Mouse (Mus musculus): Measurements from ENCODE around the gene Gli3. TPM values are rescaled to one million over a fixed set of nuclear protein-coding genes. Genes with fewer than 3 reads are reported as not detected.

Gene Gli3
- polyA plus RNA-seq, 1 experiment = 24.7 TPM

GRCm38 (mm10) chr13:15596667-15597066 lies 133.6 kb downstream of the Gli3 start:
- Histone ChIP-seq H3K4me3 (ENCODE audit: low read depth, low read length) (no peak overlapping the region), H3K9ac (ENCODE audit: low read depth, poor library complexity, severe bottlenecking) (no peak overlapping the region), H3K4me1 (ENCODE audit: control insufficient read depth, insufficient read depth, low read length) (no peaks in the 10 kb centered on the region), H3K27ac (ENCODE audit: insufficient read depth, low read length) (no peak overlapping the region), H3K9me3 (replicated peaks; ENCODE audit: control insufficient read depth, insufficient read depth, low read length, poor library complexity, severe bottlenecking) (no peaks in the 10 kb centered on the region), H3K27me3 (ENCODE audit: control insufficient read depth, insufficient read depth, low read length, poor library complexity, severe bottlenecking) (no peaks in the 10 kb centered on the region), H3K36me3 (ENCODE audit: control insufficient read depth, insufficient read depth, low read length, poor library complexity, severe bottlenecking) (no peaks in the 10 kb centered on the region)
- no peak for TF ChIP-seq POLR2A (IDR thresholded peaks at IDR 0.05; ENCODE audit: insufficient read depth, low read length)
- TF ChIP-seq EP300 (IDR thresholded peaks at IDR 0.05; ENCODE audit: insufficient read depth, low read depth, low read length) = no peak
- no peak for TF ChIP-seq CTCF (IDR thresholded peaks at IDR 0.05; ENCODE audit: low read depth, low read length)

GRCm38 (mm10) chr13:15599741-15600140 lies 136.7 kb downstream of the Gli3 start:
- Histone ChIP-seq H3K4me3 (ENCODE audit: low read depth, low read length) (no peak overlapping the region), H3K4me1 (ENCODE audit: control insufficient read depth, insufficient read depth, low read length) (no peaks in the 10 kb centered on the region), H3K36me3 (ENCODE audit: control insufficient read depth, insufficient read depth, low read length, poor library complexity, severe bottlenecking) (no peaks in the 10 kb centered on the region)

GRCm38 (mm10) chr13:15602161-15602560 lies 139.1 kb downstream of the Gli3 start:
- Histone ChIP-seq H3K36me3 (ENCODE audit: control insufficient read depth, insufficient read depth, low read length, poor library complexity, severe bottlenecking) (no peaks in the 10 kb centered on the region), H3K4me1 (ENCODE audit: control insufficient read depth, insufficient read depth, low read length) (no peaks in the 10 kb centered on the region), H3K9ac (ENCODE audit: low read depth, poor library complexity, severe bottlenecking) (no peak overlapping the region)

More at GRCm38 (mm10) chr13:15599741-15600140, 136.7 kb downstream of the Gli3 start:
- TF ChIP-seq POLR2A (IDR thresholded peaks at IDR 0.05; ENCODE audit: insufficient read depth, low read length) = no peak
- no peaks in the 10 kb centered on the region for H3K9me3 ChIP-seq (replicated peaks; ENCODE audit: control insufficient read depth, insufficient read depth, low read length, poor library complexity, severe bottlenecking)
- H3K27ac ChIP-seq (ENCODE audit: insufficient read depth, low read length) = no peak overlapping the region
- no peaks in the 10 kb centered on the region for H3K27me3 ChIP-seq (ENCODE audit: control insufficient read depth, insufficient read depth, low read length, poor library complexity, severe bottlenecking)
- H3K9ac ChIP-seq (ENCODE audit: low read depth, poor library complexity, severe bottlenecking) = no peak overlapping the region

GRCm38 (mm10) chr13:15602677-15603221 lies 139.7 kb downstream of the Gli3 start:
- Histone ChIP-seq H3K9ac (ENCODE audit: low read depth, poor library complexity, severe bottlenecking) (no peak overlapping the region), H3K27me3 (ENCODE audit: control insufficient read depth, insufficient read depth, low read length, poor library complexity, severe bottlenecking) (no peaks in the 10 kb centered on the region), H3K27ac (ENCODE audit: insufficient read depth, low read length) (no peak overlapping the region), H3K4me1 (ENCODE audit: control insufficient read depth, insufficient read depth, low read length) (no peaks in the 10 kb centered on the region), H3K4me3 (ENCODE audit: low read depth, low read length) (no peak overlapping the region), H3K36me3 (ENCODE audit: control insufficient read depth, insufficient read depth, low read length, poor library complexity, severe bottlenecking) (no peaks in the 10 kb centered on the region), H3K9me3 (replicated peaks; ENCODE audit: control insufficient read depth, insufficient read depth, low read length, poor library complexity, severe bottlenecking) (no peaks in the 10 kb centered on the region)
- TF ChIP-seq CTCF (IDR thresholded peaks at IDR 0.05; ENCODE audit: low read depth, low read length) = no peak
- TF ChIP-seq POLR2A (IDR thresholded peaks at IDR 0.05; ENCODE audit: insufficient read depth, low read length) = no peak
- no peak for TF ChIP-seq EP300 (IDR thresholded peaks at IDR 0.05; ENCODE audit: insufficient read depth, low read depth, low read length)

More at GRCm38 (mm10) chr13:15602161-15602560, 139.1 kb downstream of the Gli3 start:
- H3K27ac ChIP-seq (ENCODE audit: insufficient read depth, low read length) = no peak overlapping the region
- no peak overlapping the region for H3K4me3 ChIP-seq (ENCODE audit: low read depth, low read length)
- no peak for TF ChIP-seq POLR2A (IDR thresholded peaks at IDR 0.05; ENCODE audit: insufficient read depth, low read length)
- no peaks in the 10 kb centered on the region for H3K9me3 ChIP-seq (replicated peaks; ENCODE audit: control insufficient read depth, insufficient read depth, low read length, poor library complexity, severe bottlenecking)
- H3K27me3 ChIP-seq (ENCODE audit: control insufficient read depth, insufficient read depth, low read length, poor library complexity, severe bottlenecking) = no peaks in the 10 kb centered on the region

DNA sequence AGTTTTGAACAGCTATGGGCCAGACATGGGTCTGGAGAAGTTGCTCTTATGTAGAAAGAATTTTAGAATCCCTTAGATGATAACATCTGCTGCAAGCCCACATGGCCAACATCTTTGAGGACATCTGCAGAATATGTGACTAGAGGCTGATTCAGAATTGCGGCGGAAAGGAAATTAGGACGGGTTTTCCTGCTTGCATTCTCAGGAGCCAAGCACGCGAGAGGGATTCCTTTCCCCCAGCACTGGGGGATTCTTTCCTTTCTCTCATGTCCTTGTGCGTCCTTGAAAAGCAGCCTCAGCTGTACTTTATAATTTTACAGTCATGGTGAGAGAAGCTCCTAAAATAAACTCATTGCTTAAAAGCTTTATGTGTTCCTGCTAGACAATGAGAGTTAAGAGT lies 141.0 kb downstream of the Gli3 start:
- Histone ChIP-seq H3K9me3 (replicated peaks; ENCODE audit: control insufficient read depth, insufficient read depth, low read length, poor library complexity, severe bottlenecking) (no peaks in the 10 kb centered on the region), H3K27me3 (ENCODE audit: control insufficient read depth, insufficient read depth, low read length, poor library complexity, severe bottlenecking) (no peaks in the 10 kb centered on the region), H3K4me1 (ENCODE audit: control insufficient read depth, insufficient read depth, low read length) (no peaks in the 10 kb centered on the region), H3K4me3 (ENCODE audit: low read depth, low read length) (no peak overlapping the region), H3K27ac (ENCODE audit: insufficient read depth, low read length) (no peak overlapping the region), H3K9ac (ENCODE audit: low read depth, poor library complexity, severe bottlenecking) (no peak overlapping the region), H3K36me3 (ENCODE audit: control insufficient read depth, insufficient read depth, low read length, poor library complexity, severe bottlenecking) (no peaks in the 10 kb centered on the region)
- TF ChIP-seq EP300 (IDR thresholded peaks at IDR 0.05; ENCODE audit: insufficient read depth, low read depth, low read length) = no peak

GRCm38 (mm10) chr13:15617423-15617822 lies 154.4 kb downstream of the Gli3 start:
- Histone ChIP-seq H3K4me3 (ENCODE audit: low read depth, low read length) (no peak overlapping the region), H3K36me3 (ENCODE audit: control insufficient read depth, insufficient read depth, low read length, poor library complexity, severe bottlenecking) (no peaks in the 10 kb centered on the region), H3K4me1 (ENCODE audit: control insufficient read depth, insufficient read depth, low read length) (no peaks in the 10 kb centered on the region), H3K9ac (ENCODE audit: low read depth, poor library complexity, severe bottlenecking) (no peak overlapping the region), H3K27me3 (ENCODE audit: control insufficient read depth, insufficient read depth, low read length, poor library complexity, severe bottlenecking) (no peaks in the 10 kb centered on the region), H3K9me3 (replicated peaks; ENCODE audit: control insufficient read depth, insufficient read depth, low read length, poor library complexity, severe bottlenecking) (no peaks in the 10 kb centered on the region), H3K27ac (ENCODE audit: insufficient read depth, low read length) (no peak overlapping the region)
- TF ChIP-seq POLR2A (IDR thresholded peaks at IDR 0.05; ENCODE audit: insufficient read depth, low read length) (no peak), EP300 (IDR thresholded peaks at IDR 0.05; ENCODE audit: insufficient read depth, low read depth, low read length) (no peak), CTCF (IDR thresholded peaks at IDR 0.05; ENCODE audit: low read depth, low read length) (no peak)
